Mouse (Mus musculus) heart, postnatal 25 days (tissue): ENCODE measurements around the gene Ppfia3. TPM values are rescaled to one million over a fixed set of nuclear protein-coding genes. Genes with fewer than 3 reads are reported as not detected.

ENCODE experiments used
- total RNA-seq, 2 experiments: library from RNA; stranded (reverse); gene quantifications; 2 replicates each; pipeline ENCODE4 v1.2.3; 2021

Gene Ppfia3
- total RNA-seq, 2 experiments from 2014 or later, result 0.18 to 0.25 TPM

Other genes starting within 250 kb of the Ppfia3 start
- gene Rps11, start 242.6 kb downstream of the Ppfia3 start, total RNA-seq, result 100 to 1,000 TPM; 517 to 569 TPM
- 100 to 1,000 TPM; 613 to 620 TPM for gene Rpl13a, start 238.3 kb downstream of the Ppfia3 start, total RNA-seq
- gene Gm45713, start 230.8 kb downstream of the Ppfia3 start, total RNA-seq, result not detected
- 10 to 100 TPM in 1 of 2 experiments, 1 to 10 TPM in 1; 5.3 to 15.0 TPM for gene Flt3l, start 230.6 kb downstream of the Ppfia3 start, total RNA-seq
- gene Pih1d1, start 212.7 kb downstream of the Ppfia3 start, total RNA-seq, result 10 to 100 TPM; 29.7 to 30.9 TPM
- 10 to 100 TPM; 23.5 to 37.6 TPM for gene Aldh16a1, start 212.4 kb downstream of the Ppfia3 start, total RNA-seq
- 10 to 100 TPM; 18.1 to 18.7 TPM for gene Slc17a7, start 203.1 kb downstream of the Ppfia3 start, total RNA-seq
- gene Gfy, start 187.4 kb downstream of the Ppfia3 start, total RNA-seq, result not detected
- gene Pth2, start 186.0 kb downstream of the Ppfia3 start, total RNA-seq, result not detected
- not detected for gene Ccdc155, start 162.1 kb downstream of the Ppfia3 start, total RNA-seq
- gene Dkkl1, start 154.9 kb downstream of the Ppfia3 start, total RNA-seq, result not detected
- 10 to 100 TPM in 1 of 2 experiments, 1 to 10 TPM in 1; 7.0 to 12.0 TPM for gene Tead2, start 151.3 kb downstream of the Ppfia3 start, total RNA-seq
- gene Cd37, start 127.9 kb downstream of the Ppfia3 start, total RNA-seq, result 1 to 10 TPM; 2.9 to 3.2 TPM
- not detected for gene Slc6a16, start 125.9 kb downstream of the Ppfia3 start, total RNA-seq
- gene Slc6a21, start 89.5 kb downstream of the Ppfia3 start, total RNA-seq, result not detected
- gene Trpm4, start 33.2 kb downstream of the Ppfia3 start, total RNA-seq, result 10 to 100 TPM; 23.5 to 25.0 TPM
- gene Hrc, start 31.7 kb downstream of the Ppfia3 start, total RNA-seq, result 100 to 1,000 TPM; 773 to 825 TPM
- gene Lin7b, start 3.6 kb upstream of the Ppfia3 start, total RNA-seq, result 1 to 10 TPM; 1.8 to 2.0 TPM
- gene Snrnp70, start 28.7 kb upstream of the Ppfia3 start, total RNA-seq, result 100 to 1,000 TPM; 110 to 111 TPM
- 1 to 10 TPM; 3.2 to 3.7 TPM for gene Kcna7, start 38.6 kb upstream of the Ppfia3 start, total RNA-seq
- gene Ntf5, start 46.7 kb upstream of the Ppfia3 start, total RNA-seq, result under 1 TPM; 0.14 to 0.39 TPM
- not detected for gene Lhb, start 53.8 kb upstream of the Ppfia3 start, total RNA-seq
- 10 to 100 TPM; 93.1 to 98.1 TPM for gene Gys1, start 67.8 kb upstream of the Ppfia3 start, total RNA-seq
- 10 to 100 TPM; 28.5 to 29.3 TPM for gene Ruvbl2, start 71.1 kb upstream of the Ppfia3 start, total RNA-seq
- 100 to 1,000 TPM; 210 to 232 TPM for gene Ftl1, start 92.9 kb upstream of the Ppfia3 start, total RNA-seq
- gene Bax, start 99.9 kb upstream of the Ppfia3 start, total RNA-seq, result 10 to 100 TPM; 24.7 to 26.7 TPM
- gene Tulp2, start 114.9 kb upstream of the Ppfia3 start, total RNA-seq, result not detected
- gene Gm45808, start 119.8 kb upstream of the Ppfia3 start, total RNA-seq, result 1 to 10 TPM; 4.0 to 5.1 TPM
- gene Dhdh, start 121.8 kb upstream of the Ppfia3 start, total RNA-seq, result 1 to 10 TPM; 5.9 to 6.7 TPM
- 100 to 1,000 TPM; 126 to 129 TPM for gene Nucb1, start 143.4 kb upstream of the Ppfia3 start, total RNA-seq
- gene Ppp1r15a, start 159.2 kb upstream of the Ppfia3 start, total RNA-seq, result 10 to 100 TPM; 22.7 to 23.9 TPM
- gene Plekha4, start 159.3 kb upstream of the Ppfia3 start, total RNA-seq, result 1 to 10 TPM; 2.2 to 4.7 TPM
- under 1 TPM; 0.18 to 0.59 TPM for gene Hsd17b14, start 187.9 kb upstream of the Ppfia3 start, total RNA-seq
- gene Bcat2, start 203.1 kb upstream of the Ppfia3 start, total RNA-seq, result 100 to 1,000 TPM; 188 to 200 TPM
- gene Fgf21, start 248.5 kb upstream of the Ppfia3 start, total RNA-seq, result not detected